Mouse (Mus musculus): ENCODE data around the gene Vgf.

- TF ChIP-seq GATA1 (IDR thresholded peaks at IDR 0.05; ENCODE audit: low read length) (no peak), TAL1 (IDR thresholded peaks at IDR 0.05; ENCODE audit: low read length) (no peak)
These were observed 39.5 kb upstream of the Vgf start, which contains the start of gene Plod3 for GRCm38 (mm10) chr5:136986695-136987137.

Data from erythroblast, embryonic 14.5 days (primary cell).